Mouse (Mus musculus) testis, postnatal 14 days (tissue): ENCODE data around the gene Cpm.
"Not testable (repeated sequence)": the region's sequence is repeated elsewhere in the genome, so short reads cannot be mapped to it uniquely, and the experiment has no call there.

ENCODE experiments used
- DNase-seq: peaks from one replicate; pipeline ENCODE4 v3.0.0; 2021; ENCODE audit warnings: low spot score

Gene Cpm

DNA sequence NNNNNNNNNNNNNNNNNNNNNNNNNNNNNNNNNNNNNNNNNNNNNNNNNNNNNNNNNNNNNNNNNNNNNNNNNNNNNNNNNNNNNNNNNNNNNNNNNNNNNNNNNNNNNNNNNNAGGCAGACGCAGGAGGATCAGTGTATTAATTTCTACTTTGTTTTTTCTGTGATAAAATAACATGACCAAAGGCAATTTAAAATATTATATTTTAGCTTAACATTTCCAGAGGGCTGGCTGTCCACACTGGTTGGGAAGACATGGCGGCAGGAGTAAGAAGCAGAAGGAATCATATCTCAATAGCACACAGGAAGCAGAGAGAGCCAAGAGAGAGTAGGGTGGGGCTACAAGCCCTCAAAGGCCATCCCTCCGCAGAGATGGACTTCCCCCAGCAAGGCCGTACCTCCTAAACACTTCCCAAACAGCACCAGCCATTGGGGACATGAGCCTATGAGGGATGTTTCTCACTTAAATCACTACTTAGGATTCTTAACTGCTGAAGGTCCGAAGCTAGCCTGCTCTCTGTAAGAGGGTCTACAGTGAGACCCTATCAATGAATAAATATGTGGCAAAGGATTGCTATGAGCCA lies 94.9 kb downstream of the Cpm start:
- no peak for DNase-seq

DNA sequence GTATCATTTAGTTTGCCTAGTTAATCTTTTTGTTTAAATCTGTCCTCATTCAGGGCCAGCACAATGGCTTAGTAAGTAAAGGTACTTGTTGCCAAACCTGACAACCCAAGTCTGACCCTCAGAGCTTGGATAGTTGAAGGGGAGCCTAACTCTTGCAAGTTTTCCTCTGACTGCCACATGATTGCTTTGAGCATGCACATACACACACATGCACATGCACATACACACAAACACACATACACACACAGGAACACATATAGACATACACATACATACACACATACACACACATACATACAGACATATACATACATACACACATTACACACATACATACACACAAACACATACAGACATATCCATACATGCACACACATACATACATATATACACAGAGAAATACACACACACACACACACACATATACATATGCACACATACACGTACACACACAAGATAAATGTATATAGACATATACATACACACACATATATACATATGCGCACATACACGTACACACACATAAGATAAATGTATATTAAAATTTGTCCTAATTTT lies 95.6 kb downstream of the Cpm start:
- DNase-seq = no peak

DNA sequence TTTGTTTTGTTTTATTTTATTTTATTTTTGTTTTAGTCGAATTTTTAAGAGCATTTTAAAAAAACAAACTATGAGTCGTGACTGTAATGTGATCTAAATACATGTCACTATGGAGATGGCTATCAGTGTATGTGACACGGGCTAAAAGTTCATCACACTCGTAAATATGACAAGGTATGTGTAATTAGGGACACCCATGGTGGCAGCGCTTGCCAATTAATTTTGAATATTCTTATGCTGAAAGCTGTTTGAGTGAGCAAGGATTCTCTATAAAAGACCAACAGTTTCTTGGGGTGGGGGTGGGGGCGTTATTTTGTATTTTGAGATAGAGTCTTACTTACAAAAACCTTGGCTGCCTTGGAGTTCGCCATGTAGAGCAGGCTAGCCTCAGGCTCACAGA lies 96.4 kb downstream of the Cpm start:
- DNase-seq = no peak

DNA sequence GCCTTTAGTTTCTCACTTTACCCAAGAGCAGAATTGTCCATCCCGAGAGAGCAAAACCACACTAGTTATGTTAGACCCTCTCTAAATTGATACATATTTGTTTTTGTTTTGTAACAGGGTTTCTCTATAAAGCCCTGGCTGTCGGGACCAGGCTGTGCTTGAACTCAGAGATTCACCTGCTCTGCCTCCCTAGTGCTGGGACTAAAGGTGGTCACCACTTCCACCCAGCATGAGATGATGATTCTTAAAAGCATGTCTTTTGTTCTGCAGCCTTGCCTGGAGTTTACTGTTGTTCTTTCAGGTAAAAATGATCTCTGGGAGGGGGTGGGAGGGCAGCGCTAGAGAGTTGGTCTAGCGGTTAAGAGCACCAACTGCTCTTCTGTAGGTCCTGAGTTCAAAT lies 97.0 kb downstream of the Cpm start:
- no peak for DNase-seq

DNA sequence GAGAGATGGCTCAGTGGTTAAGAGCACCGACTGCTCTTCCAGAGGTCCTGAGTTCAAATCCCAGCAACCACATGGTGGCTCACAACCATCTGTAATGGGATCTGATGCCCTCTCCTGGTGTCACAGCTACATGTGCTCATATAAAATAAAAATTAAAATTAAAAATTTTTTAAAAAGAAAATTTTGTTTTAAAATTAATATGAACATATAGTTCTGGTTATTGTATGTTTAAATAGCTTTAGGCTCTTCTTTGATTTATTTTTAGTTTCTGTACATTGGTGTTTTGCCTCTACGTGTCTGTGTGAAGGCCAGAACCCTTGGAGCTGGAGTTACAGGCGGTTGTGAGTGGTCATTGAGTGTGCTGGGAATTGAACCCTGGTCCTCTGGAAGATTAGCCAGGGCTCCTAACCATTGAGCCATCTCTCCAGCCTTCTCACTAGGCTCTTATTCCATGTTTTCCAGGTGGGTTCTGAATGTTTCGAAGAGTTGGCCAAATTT lies 97.6 kb downstream of the Cpm start:
- DNase-seq = no peak

DNA sequence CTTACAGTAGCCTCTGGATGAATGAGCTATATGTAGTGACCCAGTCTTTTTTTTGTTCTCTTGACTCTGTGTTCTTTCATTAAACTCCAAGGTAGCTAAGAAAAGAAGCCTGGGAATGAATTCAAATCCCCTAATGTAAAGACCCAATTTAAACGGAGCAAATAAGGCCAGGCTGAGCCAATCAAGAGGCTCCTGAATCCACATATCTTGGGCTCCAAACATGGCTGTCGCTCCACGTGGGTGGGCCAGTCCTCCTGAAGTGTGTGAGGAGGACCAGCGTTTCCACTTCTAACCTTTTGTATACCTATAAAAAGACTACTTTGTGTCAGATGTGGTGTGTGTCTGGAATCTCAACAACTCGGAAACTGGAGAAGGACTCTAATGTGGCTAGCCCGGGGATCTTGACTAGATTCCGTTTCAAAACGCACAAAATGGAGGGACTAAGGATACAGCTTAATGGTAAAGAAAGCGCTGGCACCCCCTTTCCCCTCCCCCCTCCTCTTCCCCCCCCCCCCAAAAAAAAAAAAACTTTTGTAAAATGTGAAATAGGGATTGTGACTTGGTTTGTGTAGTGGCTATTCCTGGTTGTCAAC lies 98.3 kb downstream of the Cpm start:
- DNase-seq = no peak

DNA sequence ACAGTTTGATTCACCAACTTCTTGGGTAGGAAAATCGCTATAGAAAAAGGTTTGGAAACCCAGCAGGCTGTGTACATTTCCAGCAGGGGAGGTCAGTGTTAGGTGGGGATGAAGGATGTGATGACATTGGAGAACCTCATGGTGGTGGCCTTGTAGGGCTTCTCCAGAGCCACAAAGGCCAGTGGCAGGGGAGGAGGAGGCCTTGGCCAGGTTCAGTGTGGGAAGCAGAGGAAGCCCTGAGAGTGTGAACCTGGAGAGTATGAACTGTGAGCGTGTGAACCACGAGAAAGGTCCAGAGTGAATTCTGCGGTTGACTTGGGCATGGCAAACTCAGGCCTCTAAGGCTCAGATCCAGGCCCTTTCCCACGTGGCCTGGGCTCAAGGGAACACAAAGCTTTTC lies 99.3 kb downstream of the Cpm start:
- no peak for DNase-seq

DNA sequence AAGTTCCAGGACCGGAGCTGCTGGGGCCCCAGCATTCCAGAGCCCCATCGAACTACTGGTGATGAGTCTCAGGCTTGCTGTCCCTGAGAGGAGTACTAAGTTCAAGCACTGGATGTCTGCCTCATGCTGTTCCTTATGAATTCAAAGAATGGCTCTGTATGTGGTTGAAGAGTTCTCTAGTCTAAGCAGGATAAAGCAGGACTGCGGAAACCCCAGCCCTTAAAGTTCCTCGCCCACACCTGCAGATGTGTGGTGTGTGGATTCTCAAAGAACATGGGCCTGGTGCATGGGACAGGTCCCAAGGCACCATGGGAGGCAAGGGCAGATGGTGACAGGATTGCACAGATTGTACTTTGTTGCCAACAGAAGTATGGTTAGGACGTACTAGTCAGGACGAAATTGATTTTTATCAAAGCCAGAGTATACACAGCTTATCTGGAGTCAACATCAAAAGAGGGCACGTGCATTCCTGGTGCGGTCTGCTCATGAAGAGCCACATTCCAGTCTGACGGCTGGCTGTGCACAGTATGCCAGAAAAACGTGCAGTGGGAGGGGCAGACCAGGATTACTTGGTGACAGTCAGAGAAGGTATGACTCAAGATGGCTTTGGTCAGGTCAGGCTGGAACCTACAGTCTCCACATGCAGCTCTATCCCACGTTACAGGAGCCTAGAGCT lies 100.0 kb downstream of the Cpm start:
- no peak for DNase-seq

DNA sequence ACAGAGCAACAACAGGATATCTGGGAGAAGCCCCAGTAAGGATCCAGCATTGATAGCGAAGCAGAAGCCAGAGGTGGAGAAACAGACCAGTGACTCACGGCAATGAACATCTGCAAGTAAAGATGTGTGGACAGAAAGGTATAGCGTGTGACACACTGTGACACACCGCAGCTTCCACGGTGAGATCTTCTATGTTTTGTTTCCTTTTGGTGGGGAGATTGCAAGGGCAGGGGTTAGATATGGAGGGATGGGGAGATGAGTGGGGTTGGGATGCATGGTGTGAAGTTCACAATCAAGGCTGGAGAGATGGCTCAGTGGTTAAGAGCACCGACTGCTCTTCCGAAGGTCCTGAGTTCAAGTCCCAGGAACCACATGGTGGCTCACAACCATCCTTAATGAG lies 100.8 kb downstream of the Cpm start:
- DNase-seq = no peak

DNA sequence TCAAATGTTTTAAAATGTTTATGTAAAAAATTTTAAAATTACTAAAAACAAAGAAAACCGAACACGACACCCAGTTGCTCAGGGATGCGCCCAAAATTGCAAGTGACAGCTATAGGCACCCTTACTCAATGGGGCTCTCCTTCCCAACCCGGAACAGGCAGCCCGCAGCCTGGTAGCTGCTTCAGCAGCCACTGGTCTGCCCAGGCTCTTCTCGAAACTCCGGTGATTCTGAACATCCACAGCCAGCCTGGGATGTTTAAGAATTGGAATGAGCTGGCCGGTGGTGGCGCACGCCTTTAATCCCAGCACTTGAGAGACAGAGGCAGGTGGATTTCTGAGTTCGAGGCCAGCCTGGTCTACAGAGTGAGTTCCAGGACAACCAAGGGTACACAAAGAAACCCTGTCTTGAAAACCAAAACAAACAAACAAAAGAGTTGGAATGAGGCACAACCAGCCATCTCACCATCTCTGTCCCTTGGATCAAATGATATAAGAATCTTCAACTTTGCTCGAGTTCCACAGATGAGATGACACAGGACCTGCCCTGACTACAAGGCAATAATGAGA lies 101.4 kb downstream of the Cpm start:
- no peak for DNase-seq

DNA sequence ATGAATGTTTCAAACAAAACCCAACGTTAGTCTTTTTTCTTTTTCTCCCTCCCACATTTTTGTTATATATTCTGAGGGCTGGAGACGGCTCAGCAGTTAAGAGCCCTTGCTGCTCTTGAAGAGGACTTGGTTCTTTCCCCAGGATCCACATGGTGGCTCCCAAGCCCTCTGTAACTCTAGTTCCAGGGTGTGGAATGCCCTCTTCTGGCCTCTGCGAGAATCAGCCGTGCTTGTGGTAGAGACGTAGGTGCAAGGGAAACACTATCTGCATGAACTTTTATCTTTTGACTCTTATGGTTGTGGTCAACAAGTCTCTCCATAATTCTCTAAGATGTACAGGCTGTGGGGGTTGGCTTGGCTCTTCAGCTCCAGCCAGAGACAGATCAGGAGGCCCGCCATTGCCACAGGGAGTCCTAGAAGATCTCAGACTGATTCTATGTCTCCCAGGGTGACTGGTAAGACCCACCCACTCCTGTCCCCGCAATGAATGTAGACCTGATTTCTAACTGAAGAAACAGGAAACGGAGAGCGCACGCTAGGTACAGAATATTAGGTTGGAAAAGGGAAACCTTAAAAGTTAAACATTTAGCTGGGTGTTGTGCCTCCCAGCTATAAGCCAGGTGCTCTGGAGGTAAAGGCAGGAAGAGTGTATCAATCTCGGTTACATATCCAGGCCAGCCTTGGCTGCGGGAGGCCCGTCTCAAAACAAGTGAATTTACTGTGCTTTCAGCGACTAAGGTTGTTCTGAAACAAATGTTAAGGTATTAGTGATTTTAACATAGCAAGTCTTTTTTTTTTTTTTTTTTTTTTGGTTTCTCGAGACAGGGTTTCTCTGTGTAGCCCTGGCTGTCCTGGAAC lies 102.2 kb downstream of the Cpm start:
- peak; percentile 46 for DNase-seq

DNA sequence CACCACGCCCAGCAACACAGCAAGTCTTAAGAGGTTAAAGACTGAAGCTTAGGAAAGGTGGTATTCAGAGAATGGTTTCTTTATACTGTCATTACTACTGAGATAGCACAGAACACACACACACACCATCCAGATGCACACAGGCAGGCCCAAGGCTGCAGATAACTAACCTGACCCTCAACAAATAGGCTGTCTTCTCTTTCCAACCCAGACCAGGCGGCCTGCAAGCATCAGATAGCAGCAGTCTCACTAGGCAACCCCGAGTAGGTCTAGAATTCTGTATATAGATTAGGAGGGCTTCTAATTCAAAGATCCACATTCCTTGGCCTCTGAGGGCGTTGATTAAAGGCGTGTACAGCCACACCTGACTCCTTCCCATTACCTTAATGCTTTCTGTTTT lies 102.9 kb downstream of the Cpm start:
- no peak for DNase-seq

DNA sequence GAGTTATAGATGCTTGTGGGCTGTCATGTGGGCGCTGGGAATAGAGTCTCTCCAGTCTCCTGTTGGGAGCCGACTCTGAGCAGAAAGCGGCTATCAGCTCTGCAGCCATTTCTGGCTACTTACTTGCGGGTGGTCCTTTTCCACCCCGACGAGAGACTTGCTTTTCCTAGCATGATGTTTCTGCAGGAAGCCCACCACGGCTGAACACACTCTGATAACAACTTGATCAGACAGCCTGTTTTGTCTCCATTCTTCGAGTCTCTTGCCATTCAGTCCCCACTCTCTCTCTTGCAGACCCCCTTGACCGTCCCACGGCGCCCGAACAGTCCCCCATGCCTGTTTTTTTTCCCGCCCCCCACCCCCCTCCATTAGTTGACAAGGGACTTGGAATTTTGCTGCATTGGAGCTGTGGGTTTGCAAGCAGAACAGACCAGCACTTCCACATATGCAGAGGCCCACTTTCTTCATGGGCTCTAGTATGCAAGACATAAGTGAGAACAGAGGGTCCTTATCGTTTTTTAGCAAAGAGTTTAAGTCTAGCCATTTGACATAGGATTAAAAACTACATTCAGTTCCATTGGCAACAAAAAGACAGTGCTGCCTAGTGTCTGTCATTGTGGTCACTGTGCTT lies 103.8 kb downstream of the Cpm start:
- DNase-seq = no peak

DNA sequence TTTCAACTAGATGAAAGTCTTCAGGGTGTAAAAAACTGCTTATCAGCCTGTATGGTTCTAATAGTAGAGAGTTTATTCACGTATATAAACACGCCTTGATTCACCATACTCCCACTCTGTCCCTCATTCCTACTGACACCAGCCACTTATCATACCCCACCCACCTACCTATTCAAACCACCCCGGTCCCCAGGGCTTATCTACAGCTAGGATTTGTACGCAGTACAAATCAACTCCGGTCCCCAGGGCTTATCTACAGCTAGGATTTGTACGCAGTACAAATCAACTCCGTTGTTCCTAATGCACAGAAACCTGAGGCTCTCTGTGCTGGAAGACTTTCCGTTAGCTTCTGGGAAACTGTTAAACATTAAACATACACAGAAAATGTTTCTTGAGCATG lies 104.3 kb downstream of the Cpm start:
- not testable (repeated sequence) for DNase-seq

DNA sequence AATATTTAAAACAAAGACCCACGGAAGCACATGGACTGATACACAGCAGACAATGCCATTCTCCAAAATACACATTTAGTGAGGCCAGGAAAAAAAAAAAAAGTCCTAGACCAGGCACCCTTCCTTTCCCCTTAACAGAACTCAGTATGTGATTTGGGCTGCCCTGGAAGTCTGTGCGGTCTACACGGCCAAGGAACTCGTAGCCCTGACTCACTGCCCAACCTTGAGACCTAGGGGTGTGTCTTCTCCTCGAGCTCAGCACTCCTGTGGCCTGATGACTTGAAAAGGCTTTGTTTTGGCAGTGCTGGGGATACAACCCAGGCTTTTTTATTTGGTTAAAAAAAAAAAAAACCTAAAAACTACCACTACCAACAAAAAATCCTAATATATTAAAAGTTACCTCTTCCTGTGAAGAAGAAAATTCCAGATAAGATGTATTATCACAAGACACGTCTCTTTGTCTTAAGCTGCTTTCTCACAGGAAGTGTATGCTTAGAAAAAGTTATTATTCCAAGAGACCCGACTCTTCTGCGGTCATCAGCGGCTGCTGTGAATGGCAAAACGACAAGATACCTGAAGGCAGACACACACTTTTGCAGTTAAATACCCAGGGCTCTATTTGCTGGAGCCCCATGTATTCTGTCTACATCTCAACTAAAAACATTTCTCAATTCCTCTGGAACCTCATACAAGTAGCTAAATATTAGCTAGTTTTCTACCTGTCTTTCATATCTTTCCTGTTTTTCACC lies 105.0 kb downstream of the Cpm start:
- DNase-seq = not testable (repeated sequence)

DNA sequence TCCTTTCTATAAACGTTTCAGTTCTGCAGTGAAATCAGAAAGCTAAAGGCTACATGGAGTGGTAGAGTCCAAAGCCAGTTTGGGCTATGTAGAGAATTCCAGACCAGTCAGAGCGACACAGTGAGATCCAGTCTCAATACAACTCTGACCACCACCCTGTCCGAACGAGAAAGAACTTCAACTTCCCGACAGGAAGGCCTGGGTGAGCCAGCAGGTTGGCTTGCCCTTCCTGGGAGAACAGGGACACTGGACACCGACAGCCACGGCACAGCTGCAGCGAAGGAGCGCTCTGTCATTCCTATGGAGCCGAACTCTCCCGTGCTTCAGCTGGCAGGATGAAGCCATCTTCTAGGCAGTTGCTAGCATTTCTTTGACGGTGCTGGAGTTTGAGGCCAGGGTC lies 106.1 kb downstream of the Cpm start:
- not testable (repeated sequence) for DNase-seq

DNA sequence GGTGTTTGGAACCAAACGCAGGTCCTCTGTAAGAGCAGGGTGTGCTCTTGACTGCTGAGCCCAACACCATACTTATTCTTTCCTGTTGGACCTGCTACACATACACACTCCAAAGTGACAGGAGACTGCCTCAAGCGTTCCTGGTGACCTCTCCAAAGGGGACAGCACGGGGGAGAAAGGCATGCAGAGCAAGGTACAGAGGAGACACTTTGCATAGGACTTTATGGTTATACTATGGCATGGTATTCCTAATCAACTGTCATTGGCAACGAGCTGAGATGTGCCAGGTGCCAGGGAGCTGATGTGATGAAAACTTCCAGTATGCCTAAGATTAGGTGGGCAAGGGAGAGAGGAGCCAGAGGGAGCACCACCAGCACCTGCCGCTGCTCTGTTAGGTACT lies 107.3 kb downstream of the Cpm start:
- DNase-seq = no peak
